Mouse (Mus musculus): ENCODE results near the gene Hdac10. TPM values are rescaled to one million over a fixed set of nuclear protein-coding genes. Genes with fewer than 3 reads are reported as not detected.

The Hdac10 gene
- polyA plus RNA-seq, 1 experiment from 2014 or later, result 13.6 TPM

- 82% methylated on average over 11 of the region's 11 CpGs for WGBS
- Histone ChIP-seq H3K36me3 (ENCODE audit: control insufficient read depth, insufficient read depth, low read length) (no peaks in the 10 kb centered on the region), H3K27ac (ENCODE audit: low read depth, low read length) (no peak overlapping the region), H3K4me2 (no peak overlapping the region), H3K9me3 (ENCODE audit: control insufficient read depth, low read length) (no peaks in the 10 kb centered on the region), H3K4me1 (ENCODE audit: control insufficient read depth, insufficient read depth, low read length) (peaks cover 19% of the 10 kb centered on the region), H3K27me3 (ENCODE audit: control insufficient read depth, insufficient read depth, low read length) (no peaks in the 10 kb centered on the region; the same call in 1 of the 2 replicates), H3K4me3 (ENCODE audit: low read depth, low read length) (no peak overlapping the region), H3K9ac (ENCODE audit: low read length) (no peak overlapping the region)
- peak; percentile 73 for DNase-seq (ENCODE audit: low spot score, missing footprints)
- ATAC-seq (ENCODE audit: low FRiP score), result no peak
Measured at GRCm38 (mm10) chr15:89137378-89138045, 9.0 kb upstream of the Hdac10 start.

- Histone ChIP-seq H3K27me3 (ENCODE audit: control insufficient read depth, insufficient read depth, low read length) (no peaks in the 10 kb centered on the region; the same call in 1 of the 2 replicates), H3K4me2 (no peak overlapping the region), H3K27ac (ENCODE audit: low read depth, low read length) (no peak overlapping the region), H3K4me1 (ENCODE audit: control insufficient read depth, insufficient read depth, low read length) (peaks cover 19% of the 10 kb centered on the region), H3K9me3 (ENCODE audit: control insufficient read depth, low read length) (no peaks in the 10 kb centered on the region), H3K9ac (ENCODE audit: low read length) (no peak overlapping the region), H3K36me3 (ENCODE audit: control insufficient read depth, insufficient read depth, low read length) (no peaks in the 10 kb centered on the region), H3K4me3 (ENCODE audit: low read depth, low read length) (no peak overlapping the region)
- DNase-seq (ENCODE audit: low spot score, missing footprints) (peak; percentile 72), ATAC-seq (ENCODE audit: low FRiP score) (no peak)
- 95% methylated on average over 5 of the region's 5 CpGs for WGBS
Measured at GRCm38 (mm10) chr15:89136461-89137155, 8.1 kb upstream of the Hdac10 start.

- H3K36me3 ChIP-seq (ENCODE audit: control insufficient read depth, insufficient read depth, low read length), result peaks cover 3% of the 10 kb centered on the region; the same call in 1 of the 2 replicates
- no peak for ATAC-seq (ENCODE audit: low FRiP score)
Measured at GRCm38 (mm10) chr15:89131316-89131715, 2.8 kb upstream of the Hdac10 start.

GRCm38 (mm10) chr15:89130245-89130644 is 1.7 kb upstream of the Hdac10 start:
- H3K27me3 ChIP-seq (ENCODE audit: control insufficient read depth, insufficient read depth, low read length), result no peaks in the 10 kb centered on the region
- ATAC-seq (ENCODE audit: low FRiP score) (no peak), DNase-seq (ENCODE audit: low spot score, missing footprints) (peak; percentile 60)
- H3K36me3 ChIP-seq (ENCODE audit: control insufficient read depth, insufficient read depth, low read length), result peaks cover 3% of the 10 kb centered on the region; the same call in 1 of the 2 replicates
- H3K4me2 ChIP-seq, result no peak overlapping the region
- H3K27ac ChIP-seq (ENCODE audit: low read depth, low read length), result no peak overlapping the region
- no peak overlapping the region for H3K9ac ChIP-seq (ENCODE audit: low read length)
- H3K4me3 ChIP-seq (ENCODE audit: low read depth, low read length), result no peak overlapping the region
- H3K9me3 ChIP-seq (ENCODE audit: control insufficient read depth, low read length), result no peaks in the 10 kb centered on the region
- peaks cover 11% of the 10 kb centered on the region for H3K4me1 ChIP-seq (ENCODE audit: control insufficient read depth, insufficient read depth, low read length)

More at GRCm38 (mm10) chr15:89131316-89131715, 2.8 kb upstream of the Hdac10 start:
- Histone ChIP-seq H3K9me3 (ENCODE audit: control insufficient read depth, low read length) (no peaks in the 10 kb centered on the region), H3K4me2 (no peak overlapping the region), H3K27ac (ENCODE audit: low read depth, low read length) (no peak overlapping the region), H3K4me1 (ENCODE audit: control insufficient read depth, insufficient read depth, low read length) (peaks cover 11% of the 10 kb centered on the region), H3K9ac (ENCODE audit: low read length) (no peak overlapping the region), H3K27me3 (ENCODE audit: control insufficient read depth, insufficient read depth, low read length) (no peaks in the 10 kb centered on the region), H3K4me3 (ENCODE audit: low read depth, low read length) (no peak overlapping the region)
- 83% methylated on average over 3 of the region's 3 CpGs for WGBS
- DNase-seq (ENCODE audit: low spot score, missing footprints), result no peak

DNA sequence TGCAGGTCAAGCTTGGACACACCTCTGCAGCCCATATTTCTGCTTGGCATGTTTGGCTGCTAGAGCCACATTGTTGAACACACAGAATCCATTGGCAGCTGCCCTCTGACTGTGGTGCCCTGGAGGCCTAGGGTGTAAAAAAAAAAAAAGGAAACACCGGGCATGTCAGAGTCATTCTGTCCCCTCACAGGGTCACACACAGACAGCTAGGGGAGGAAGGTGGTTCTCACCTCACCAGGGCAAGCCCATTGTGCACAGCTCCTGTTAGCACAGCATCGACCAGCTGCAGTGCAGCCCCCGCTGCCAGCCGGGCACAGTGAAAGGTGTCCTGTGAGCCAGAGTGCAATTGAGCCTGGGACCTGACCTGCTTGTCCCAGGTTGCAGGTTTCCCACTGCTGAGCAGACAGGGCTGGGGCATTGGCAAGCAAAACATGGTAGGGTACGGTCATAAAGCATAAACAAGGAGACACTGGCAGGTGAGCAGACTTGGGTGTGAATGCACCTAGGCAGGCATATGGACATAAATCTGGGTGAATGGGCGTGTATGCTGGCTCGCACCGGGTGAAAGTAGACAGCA is 1.0 kb downstream of the Hdac10 start:
- H3K36me3 ChIP-seq (ENCODE audit: control insufficient read depth, insufficient read depth, low read length), result peaks cover 3% of the 10 kb centered on the region; the same call in 1 of the 2 replicates
- WGBS, result 88% methylated on average over 8 of the region's 8 CpGs
- H3K9ac ChIP-seq (ENCODE audit: low read length), result peak overlapping the region; percentile 68
- DNase-seq (ENCODE audit: low spot score, missing footprints), result no peak
- H3K4me2 ChIP-seq, result peak overlapping the region; percentile 74
- H3K27ac ChIP-seq (ENCODE audit: low read depth, low read length), result no peak overlapping the region
- H3K27me3 ChIP-seq (ENCODE audit: control insufficient read depth, insufficient read depth, low read length), result no peaks in the 10 kb centered on the region
- ATAC-seq (ENCODE audit: low FRiP score), result no peak
- no peaks in the 10 kb centered on the region for H3K9me3 ChIP-seq (ENCODE audit: control insufficient read depth, low read length)
- H3K4me3 ChIP-seq (ENCODE audit: low read depth, low read length), result peak overlapping the region; percentile 55; the same call in 1 of the 2 replicates
- peaks cover 18% of the 10 kb centered on the region for H3K4me1 ChIP-seq (ENCODE audit: control insufficient read depth, insufficient read depth, low read length)

- ATAC-seq (ENCODE audit: low FRiP score) (no peak), DNase-seq (ENCODE audit: low spot score, missing footprints) (no peak)
- H3K36me3 ChIP-seq (ENCODE audit: control insufficient read depth, insufficient read depth, low read length), result peaks cover 3% of the 10 kb centered on the region; the same call in 1 of the 2 replicates
- no peaks in the 10 kb centered on the region for H3K9me3 ChIP-seq (ENCODE audit: control insufficient read depth, low read length)
- no peaks in the 10 kb centered on the region for H3K27me3 ChIP-seq (ENCODE audit: control insufficient read depth, insufficient read depth, low read length)
- peaks cover 26% of the 10 kb centered on the region for H3K4me1 ChIP-seq (ENCODE audit: control insufficient read depth, insufficient read depth, low read length)
- no peak overlapping the region for H3K27ac ChIP-seq (ENCODE audit: low read depth, low read length)
- no peak overlapping the region for H3K4me2 ChIP-seq
- no peak overlapping the region for H3K4me3 ChIP-seq (ENCODE audit: low read depth, low read length)
- 90% methylated on average over 8 of the region's 8 CpGs for WGBS
- H3K9ac ChIP-seq (ENCODE audit: low read length), result no peak overlapping the region
Measured at GRCm38 (mm10) chr15:89126622-89127021, 1.9 kb downstream of the Hdac10 start.

- no peak for ATAC-seq (ENCODE audit: low FRiP score)
- no peaks in the 10 kb centered on the region for H3K36me3 ChIP-seq (ENCODE audit: control insufficient read depth, insufficient read depth, low read length)
- no peak overlapping the region for H3K27ac ChIP-seq (ENCODE audit: low read depth, low read length)
- H3K4me2 ChIP-seq, result no peak overlapping the region
- H3K27me3 ChIP-seq (ENCODE audit: control insufficient read depth, insufficient read depth, low read length), result no peaks in the 10 kb centered on the region
- WGBS, result 92% methylated on average over 9 of the region's 9 CpGs
- no peaks in the 10 kb centered on the region for H3K9me3 ChIP-seq (ENCODE audit: control insufficient read depth, low read length)
- H3K9ac ChIP-seq (ENCODE audit: low read length), result no peak overlapping the region
- peak; percentile 64 for DNase-seq (ENCODE audit: low spot score, missing footprints)
- H3K4me1 ChIP-seq (ENCODE audit: control insufficient read depth, insufficient read depth, low read length), result peaks cover 36% of the 10 kb centered on the region
- no peak overlapping the region for H3K4me3 ChIP-seq (ENCODE audit: low read depth, low read length)
Measured at GRCm38 (mm10) chr15:89125351-89125750, 3.1 kb downstream of the Hdac10 start.

GRCm38 (mm10) chr15:89124312-89124711 is 4.2 kb downstream of the Hdac10 start:
- WGBS, result 83% methylated on average over 3 of the region's 3 CpGs
- H3K27me3 ChIP-seq (ENCODE audit: control insufficient read depth, insufficient read depth, low read length), result no peaks in the 10 kb centered on the region
- H3K4me1 ChIP-seq (ENCODE audit: control insufficient read depth, insufficient read depth, low read length), result peaks cover 36% of the 10 kb centered on the region
- no peak overlapping the region for H3K27ac ChIP-seq (ENCODE audit: low read depth, low read length)
- H3K9ac ChIP-seq (ENCODE audit: low read length), result no peak overlapping the region
- no peak overlapping the region for H3K4me3 ChIP-seq (ENCODE audit: low read depth, low read length)
- ATAC-seq (ENCODE audit: low FRiP score) (no peak), DNase-seq (ENCODE audit: low spot score, missing footprints) (peak; percentile 62)
- no peaks in the 10 kb centered on the region for H3K36me3 ChIP-seq (ENCODE audit: control insufficient read depth, insufficient read depth, low read length)
- no peak overlapping the region for H3K4me2 ChIP-seq
- H3K9me3 ChIP-seq (ENCODE audit: control insufficient read depth, low read length), result no peaks in the 10 kb centered on the region

DNA sequence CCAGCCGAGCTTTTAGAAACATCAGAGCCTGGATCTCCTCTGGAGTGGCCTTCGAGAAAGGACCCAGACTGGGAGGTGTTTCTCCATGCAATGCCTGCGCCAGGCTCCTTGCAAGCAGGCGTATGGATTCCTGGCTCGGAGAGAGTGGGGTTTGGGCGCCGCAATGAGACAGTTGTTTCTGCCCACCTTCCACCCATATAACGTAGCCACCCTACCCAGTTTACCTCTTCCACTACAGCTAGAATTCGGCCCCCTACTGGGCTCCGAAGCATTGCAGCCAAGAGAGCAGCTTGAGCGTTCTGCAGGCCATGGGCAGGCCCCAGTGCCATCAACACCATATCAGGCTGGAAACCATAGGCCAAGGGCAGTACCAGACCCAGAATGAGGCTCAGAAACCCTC is 4.9 kb downstream of the Hdac10 start:
- 29% methylated on average over 11 of the region's 11 CpGs for WGBS
- peak overlapping the region; percentile 96 for H3K4me2 ChIP-seq
- H3K36me3 ChIP-seq (ENCODE audit: control insufficient read depth, insufficient read depth, low read length), result no peaks in the 10 kb centered on the region
- H3K27me3 ChIP-seq (ENCODE audit: control insufficient read depth, insufficient read depth, low read length), result no peaks in the 10 kb centered on the region
- H3K27ac ChIP-seq (ENCODE audit: low read depth, low read length), result peak overlapping the region; percentile 47
- H3K9ac ChIP-seq (ENCODE audit: low read length), result peak overlapping the region; percentile 88
- ATAC-seq (ENCODE audit: low FRiP score) (peak; percentile 15; the same call in 1 of the 2 replicates), DNase-seq (ENCODE audit: low spot score, missing footprints) (peak; percentile 88)
- H3K4me3 ChIP-seq (ENCODE audit: low read depth, low read length), result peak overlapping the region; percentile 88
- no peaks in the 10 kb centered on the region for H3K9me3 ChIP-seq (ENCODE audit: control insufficient read depth, low read length)
- peaks cover 32% of the 10 kb centered on the region for H3K4me1 ChIP-seq (ENCODE audit: control insufficient read depth, insufficient read depth, low read length)
